ENCODE assay signal across 15 mouse cellular contexts in the genomic region with DNA sequence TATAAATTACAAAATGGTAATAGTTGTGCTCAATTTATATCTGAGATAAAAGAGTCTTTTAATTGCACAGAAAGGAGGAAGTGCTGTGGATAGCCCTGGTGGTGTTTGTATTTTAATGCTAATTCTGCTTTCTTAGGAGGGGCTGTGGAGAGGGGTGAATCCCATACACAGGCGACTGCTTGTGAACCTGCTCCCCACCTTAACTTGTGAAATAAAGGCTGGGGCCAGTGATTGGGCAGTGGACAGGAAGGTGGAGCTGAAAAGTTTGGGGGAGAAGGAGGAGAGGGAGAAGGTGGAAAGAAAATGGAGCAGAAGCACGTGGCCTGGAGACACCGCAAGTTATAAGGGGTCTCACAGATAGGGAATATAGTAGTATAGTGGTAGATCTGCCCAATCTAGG.
"Had no signal": no experiment of that assay in that cellular context is flagged by ENCODE, and none has a peak within 500 bp of the region (broad histone marks: within the 10 kb centered on the region; RNA-seq: fewer than 3 reads in every experiment).

No protein-coding gene starts in this region.

- H3K4me2 ChIP-seq: neural tube, embryonic 13.5 days; neural tube, embryonic 15.5 days; stomach, embryonic 15.5 days had no signal

- H3K9ac ChIP-seq: neural tube, embryonic 13.5 days; neural tube, embryonic 15.5 days; stomach, embryonic 15.5 days had no signal

- H3K27me3 ChIP-seq: neural tube, embryonic 13.5 days; neural tube, embryonic 15.5 days; stomach, embryonic 15.5 days had no signal

- H3K4me3 ChIP-seq: neural tube, embryonic 13.5 days; neural tube, embryonic 15.5 days; stomach, embryonic 15.5 days had no signal

- H3K36me3 ChIP-seq: neural tube, embryonic 13.5 days; neural tube, embryonic 15.5 days; stomach, embryonic 15.5 days had no signal

- H3K9me3 ChIP-seq: neural tube, embryonic 13.5 days; neural tube, embryonic 15.5 days; stomach, embryonic 15.5 days had no signal

- H3K27ac ChIP-seq: neural tube, embryonic 13.5 days; neural tube, embryonic 15.5 days; stomach, embryonic 15.5 days; stomach, postnatal 0 days had no signal

- DNase-seq: retina, postnatal 1 day; right cerebral cortex, adult 18-20 months; right cerebral cortex, postnatal 14 days; right cerebral cortex, postnatal 4 days; spleen, adult 18-20 months; thymus, adult 18-20 months; thymus, adult 2 months; thymus, postnatal 14 days; thymus, postnatal 25 days; thymus, postnatal 36 days; thymus, postnatal 4 days had no signal
